9 mouse cellular contexts compared by ENCODE assay signal in the genomic region with DNA sequence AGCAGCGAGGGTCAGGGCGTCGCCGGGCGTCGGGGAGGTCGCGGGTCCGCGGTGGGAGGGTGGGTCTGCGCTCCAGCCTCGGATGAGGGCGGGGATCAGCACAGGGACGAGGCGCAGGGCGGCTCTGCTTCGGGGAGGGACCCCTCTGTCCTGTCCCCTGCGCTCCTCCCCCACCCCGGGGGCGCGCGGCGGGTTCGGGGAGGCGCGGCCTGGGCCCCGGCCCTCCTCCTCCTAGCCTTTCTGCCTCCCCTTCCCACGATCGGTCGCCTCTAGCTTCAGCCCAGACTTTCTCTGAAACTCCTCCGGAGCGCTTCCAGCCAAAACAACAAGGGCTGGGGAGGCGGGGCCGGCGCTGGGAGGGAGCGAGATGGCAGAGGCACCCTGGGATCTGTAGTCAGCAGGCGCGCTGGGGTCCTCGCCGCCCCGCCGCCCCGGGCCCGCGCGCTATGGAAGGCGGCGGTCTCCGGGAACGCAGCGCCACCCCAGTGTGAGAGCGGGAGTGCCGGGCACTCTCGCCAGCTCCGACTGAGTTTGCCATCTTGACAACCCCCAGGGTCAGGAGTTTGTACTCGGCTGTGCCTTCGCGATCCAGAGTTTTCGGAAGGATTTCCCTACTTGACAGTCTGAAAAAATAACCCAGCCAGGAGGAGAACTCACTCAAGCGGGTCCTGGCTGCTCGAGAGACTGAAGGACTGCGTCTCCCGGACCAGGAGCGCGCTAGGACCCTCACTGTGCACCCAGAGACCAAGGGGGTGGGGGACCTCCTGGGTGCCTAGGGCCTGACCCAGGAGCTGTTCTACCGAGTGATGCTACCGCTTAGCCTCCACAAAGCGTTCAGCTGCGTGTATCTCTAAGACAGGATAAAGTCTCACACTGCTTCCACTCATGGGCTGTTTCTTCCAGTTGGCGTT. TPM values are rescaled to one million over a fixed set of nuclear protein-coding genes. Genes with fewer than 3 reads are reported as not detected.
A peak's percentile ranks its signal among the peaks of the same experiment; 100 is the strongest.
DNase-seq lines count a peak whose midpoint lies in the region; ATAC-seq and TF ChIP-seq lines count a peak whose summit lies in the region.
"Had no signal": no experiment of that assay in that cellular context is flagged by ENCODE, and none has a peak within 500 bp of the region (broad histone marks: within the 10 kb centered on the region; RNA-seq: fewer than 3 reads in every experiment).

A gene (minus strand): TSS at position 324 of the 911 bp plus-strand sequence.

- H3K4me2 ChIP-seq in kidney, embryonic 15.5 days: peak within 1 kb of the TSS; percentile 83
- peak within 1 kb of the TSS; percentile 55 for H3K4me2 ChIP-seq in limb, embryonic 15.5 days
- peak within 1 kb of the TSS; percentile 82 for H3K4me2 ChIP-seq in midbrain, embryonic 15.5 days
- peak within 1 kb of the TSS; percentile 59 for H3K4me2 ChIP-seq in stomach, embryonic 14.5 days (replicated peaks; ENCODE audit: low read depth, low read length)

- peaks cover 23% of the 10 kb centered on the region for H3K4me1 ChIP-seq in heart, embryonic 10.5 days
- H3K4me1 ChIP-seq in kidney, embryonic 15.5 days: peaks cover 24% of the 10 kb centered on the region
- H3K4me1 ChIP-seq in limb, embryonic 15.5 days: peaks cover 14% of the 10 kb centered on the region; the same call in 1 of the 2 replicates
- peaks cover 28% of the 10 kb centered on the region for H3K4me1 ChIP-seq in midbrain, embryonic 15.5 days
- peaks cover 15% of the 10 kb centered on the region for H3K4me1 ChIP-seq in stomach, embryonic 14.5 days (ENCODE audit: control insufficient read depth, insufficient read depth, low read length)

- peak within 1 kb of the TSS; percentile 76 for H3K9ac ChIP-seq in kidney, embryonic 15.5 days
- H3K9ac ChIP-seq in limb, embryonic 15.5 days: peak within 1 kb of the TSS; percentile 82
- peak within 1 kb of the TSS; percentile 63 for H3K9ac ChIP-seq in midbrain, embryonic 15.5 days
- H3K9ac ChIP-seq in stomach, embryonic 14.5 days (replicated peaks; ENCODE audit: low read depth, low read length): peak within 1 kb of the TSS; percentile 87

- peak within 1 kb of the TSS; percentile 90 for H3K27ac ChIP-seq in heart, embryonic 10.5 days
- peak within 1 kb of the TSS; percentile 100 for H3K27ac ChIP-seq in kidney, embryonic 15.5 days
- peak within 1 kb of the TSS; percentile 99 for H3K27ac ChIP-seq in limb, embryonic 15.5 days
- H3K27ac ChIP-seq in midbrain, embryonic 15.5 days: peak within 1 kb of the TSS; percentile 87
- peak within 1 kb of the TSS; percentile 100 for H3K27ac ChIP-seq in stomach, embryonic 14.5 days (ENCODE audit: low read length)

- WGBS in heart, embryonic 10.5 days: under 1% methylated on average over 67 of the region's 70 CpGs
- under 1% methylated on average over 69 of the region's 70 CpGs for WGBS in kidney, embryonic 15.5 days
- under 1% methylated on average over 68 of the region's 70 CpGs for WGBS in limb, embryonic 15.5 days
- under 1% methylated on average over 52 of the region's 70 CpGs for WGBS in midbrain, embryonic 15.5 days
- WGBS in stomach, embryonic 14.5 days: under 1% methylated on average over 65 of the region's 70 CpGs

- no peaks in the 10 kb centered on the region for H3K9me3 ChIP-seq in heart, embryonic 10.5 days
- H3K9me3 ChIP-seq in kidney, embryonic 15.5 days (replicated peaks): no peaks in the 10 kb centered on the region
- no peaks in the 10 kb centered on the region for H3K9me3 ChIP-seq in limb, embryonic 15.5 days
- H3K9me3 ChIP-seq in midbrain, embryonic 15.5 days: no peaks in the 10 kb centered on the region
- H3K9me3 ChIP-seq in stomach, embryonic 14.5 days (ENCODE audit: control insufficient read depth, low read depth, low read length): no peaks in the 10 kb centered on the region

- ATAC-seq in erythroid progenitor cell, adult 5-6 weeks (replicated peaks; ENCODE audit: low FRiP score, poor library complexity, severe bottlenecking): 0 out of 2 replicates have a peak, but pooled peaks have one; percentile 45
- peak; percentile 95 for ATAC-seq in kidney, embryonic 15.5 days (replicated peaks; ENCODE audit: low FRiP score)
- ATAC-seq in limb, embryonic 15.5 days (ENCODE audit: insufficient number of reproducible peaks, low FRiP score, low TSS enrichment, low read depth): peak; percentile 96
- ATAC-seq in midbrain, embryonic 15.5 days (replicated peaks): peak; percentile 98
- ATAC-seq in stomach, embryonic 14.5 days (ENCODE audit: insufficient number of reproducible peaks, insufficient read depth, low FRiP score, low read depth): peak; percentile 93

- H3K36me3 ChIP-seq in heart, embryonic 10.5 days: no peaks in the 10 kb centered on the region
- no peaks in the 10 kb centered on the region for H3K36me3 ChIP-seq in kidney, embryonic 15.5 days
- H3K36me3 ChIP-seq in limb, embryonic 15.5 days: no peaks in the 10 kb centered on the region
- no peaks in the 10 kb centered on the region for H3K36me3 ChIP-seq in midbrain, embryonic 15.5 days (replicated peaks)
- H3K36me3 ChIP-seq in stomach, embryonic 14.5 days (ENCODE audit: control insufficient read depth, insufficient read depth, low read length): no peaks in the 10 kb centered on the region

- peak; percentile 47; the same call in 1 of the 2 replicates for TF ChIP-seq POLR2A in brain, embryonic 14.5 days (IDR thresholded peaks at IDR 0.05; ENCODE audit: borderline replicate concordance, extremely low read depth, insufficient read depth, insufficient read length, poor library complexity, severe bottlenecking)

- peak within 1 kb of the TSS; percentile 79 for H3K4me3 ChIP-seq in heart, embryonic 10.5 days
- H3K4me3 ChIP-seq in kidney, embryonic 15.5 days (replicated peaks): peak within 1 kb of the TSS; percentile 81
- peak within 1 kb of the TSS; percentile 75 for H3K4me3 ChIP-seq in limb, embryonic 15.5 days
- H3K4me3 ChIP-seq in midbrain, embryonic 15.5 days: peak within 1 kb of the TSS; percentile 89
- H3K4me3 ChIP-seq in stomach, embryonic 14.5 days (ENCODE audit: low read depth, low read length): peak within 1 kb of the TSS; percentile 64

- TF ChIP-seq CTCF in brain, embryonic 14.5 days (IDR thresholded peaks at IDR 0.05; ENCODE audit: borderline replicate concordance, extremely low read depth, insufficient read depth, insufficient read length): peak; percentile 63

- H3K27me3 ChIP-seq in heart, embryonic 10.5 days (ENCODE audit: insufficient read depth, poor library complexity, severe bottlenecking): no peaks in the 10 kb centered on the region
- H3K27me3 ChIP-seq in kidney, embryonic 15.5 days: no peaks in the 10 kb centered on the region
- H3K27me3 ChIP-seq in limb, embryonic 15.5 days: no peaks in the 10 kb centered on the region
- H3K27me3 ChIP-seq in midbrain, embryonic 15.5 days (replicated peaks): no peaks in the 10 kb centered on the region
- no peaks in the 10 kb centered on the region for H3K27me3 ChIP-seq in stomach, embryonic 14.5 days (ENCODE audit: control insufficient read depth, insufficient read depth, low read length)
- H3K27me3 ChIP-seq: CH12.LX had no signal

- peak; percentile 87 for DNase-seq in 3134 (ENCODE audit: extremely low read depth, insufficient read length, low spot score)
- peak; percentile 98 for DNase-seq in brain, embryonic 14.5 days (ENCODE audit: low read depth)
- peak; percentile 97 for DNase-seq in heart, embryonic 10.5 days (ENCODE audit: low spot score)

RNA-seq across cellular contexts. Expression of the gene that starts here (rescaled TPM):
- polyA plus RNA-seq in brain, embryonic 14.5 days (2012; rRNA removed): 23.7 and 26.5 TPM in 2 replicates
- total RNA-seq in erythroid progenitor cell, adult 5-6 weeks (2015; ENCODE audit: low replicate concordance): 19.3 and 25.2 TPM in 2 replicates
- total RNA-seq in erythroid progenitor cell, adult 5-6 weeks (2017; ENCODE audit: low replicate concordance): 5.8 and 13.2 TPM in 2 replicates
- 24.8 and 37.6 TPM in 2 replicates for polyA plus RNA-seq in heart, embryonic 10.5 days (2016; fragmentation: Nextera tagmentation; extraction: Ambion mirVana)
- polyA plus RNA-seq in kidney, embryonic 15.5 days (2015; fragmentation: Nextera tagmentation; extraction: Ambion mirVana): 16.4 and 16.8 TPM in 2 replicates
- 24.9 and 25.6 TPM in 2 replicates for polyA plus RNA-seq in limb, embryonic 15.5 days (2015; fragmentation: Nextera tagmentation; extraction: Ambion mirVana)
- polyA plus RNA-seq in midbrain, embryonic 15.5 days (2015; fragmentation: Nextera tagmentation; extraction: Ambion mirVana): 8.6 and 9.3 TPM in 2 replicates
- polyA plus RNA-seq in stomach, embryonic 14.5 days (2014; fragmentation: Nextera tagmentation; extraction: Ambion mirVana): 25.6 and 27.7 TPM in 2 replicates

Comparison
In these comparisons a context has a peak if more than half of its experiments do, and no peak if none do; other contexts are left out.
1. Peak in every context shown above with its lines: DNase-seq, ATAC-seq, H3K4me3 ChIP-seq and H3K27ac ChIP-seq.
2. ATAC-seq: peak in every context shown above with its lines; median percentile 98 in midbrain, embryonic 15.5 days; 96 in limb, embryonic 15.5 days; 95 in kidney, embryonic 15.5 days; 93 in stomach, embryonic 14.5 days; 45 in erythroid progenitor cell, adult 5-6 weeks.